Mouse (Mus musculus) megakaryocyte, embryonic 14.5 days (primary cell): ENCODE measurements at regions not wholly inside any gene's neighbourhood (a gene's known extent, or its start where the extent isn't known, plus 50 kb on each side); places are given as distances from the start of the nearest gene placed in this dataset.

Source experiments
- H3K27me3 ChIP-seq: replicated peaks from 2 replicates; pipeline ENCODE3; 2012; ENCODE audit warnings: inconsistent platforms
- H3K36me3 ChIP-seq: replicated peaks from 2 replicates; pipeline ENCODE3; 2012; ENCODE audit warnings: low read length, inconsistent platforms, mixed read lengths
- H3K4me1 ChIP-seq: 2 replicates; pipeline ENCODE4 v1.6.1; 2012; ENCODE audit warnings: inconsistent platforms
- H3K4me3 ChIP-seq: replicated peaks from 2 replicates; pipeline ENCODE3; 2012; ENCODE audit warnings: moderate library complexity, mild to moderate bottlenecking, inconsistent platforms
- H3K9me3 ChIP-seq: 2 replicates; pipeline ENCODE4 v1.6.1; 2012; ENCODE audit warnings: inconsistent platforms
- FLI1 ChIP-seq: IDR thresholded peaks from 2 replicates; pipeline ENCODE4 v1.6.1; 2012; ENCODE audit warnings: low read length, inconsistent platforms, mixed read lengths
- GATA1 ChIP-seq: IDR thresholded peaks from 3 replicates; pipeline ENCODE4 v1.6.1; 2012; ENCODE audit warnings: mixed read lengths, low read length, inconsistent platforms, borderline replicate concordance

GRCm38 (mm10) chr2:50373006-50373405 is 76.4 kb upstream of the Mmadhc start:
- Histone ChIP-seq H3K9me3 (peaks cover 14% of the 10 kb centered on the region; the same call in 1 of the 2 replicates), H3K4me3 (no peak overlapping the region), H3K4me1 (no peaks in the 10 kb centered on the region), H3K36me3 (no peaks in the 10 kb centered on the region), H3K27me3 (no peaks in the 10 kb centered on the region)
- TF ChIP-seq GATA1 (no peak), FLI1 (no peak)

GRCm38 (mm10) chr2:50368831-50369230 is 72.2 kb upstream of the Mmadhc start:
- H3K4me3 ChIP-seq = no peak overlapping the region
- no peak for TF ChIP-seq GATA1
- TF ChIP-seq FLI1 = no peak
- peaks cover 11% of the 10 kb centered on the region; the same call in 1 of the 2 replicates for H3K9me3 ChIP-seq
- H3K27me3 ChIP-seq = no peaks in the 10 kb centered on the region
- no peaks in the 10 kb centered on the region for H3K4me1 ChIP-seq
- H3K36me3 ChIP-seq = no peaks in the 10 kb centered on the region

GRCm38 (mm10) chr2:50368351-50368750 is 71.8 kb upstream of the Mmadhc start:
- peaks cover 11% of the 10 kb centered on the region; the same call in 1 of the 2 replicates for H3K9me3 ChIP-seq
- no peaks in the 10 kb centered on the region for H3K36me3 ChIP-seq
- H3K27me3 ChIP-seq = no peaks in the 10 kb centered on the region
- H3K4me3 ChIP-seq = no peak overlapping the region
- TF ChIP-seq FLI1 = no peak
- no peak for TF ChIP-seq GATA1
- no peaks in the 10 kb centered on the region for H3K4me1 ChIP-seq

- H3K9me3 ChIP-seq = peaks cover 14% of the 10 kb centered on the region
- TF ChIP-seq GATA1 = no peak
- TF ChIP-seq FLI1 = no peak
- no peaks in the 10 kb centered on the region for H3K27me3 ChIP-seq
- no peaks in the 10 kb centered on the region for H3K36me3 ChIP-seq
- H3K4me3 ChIP-seq = no peak overlapping the region
- H3K4me1 ChIP-seq = no peaks in the 10 kb centered on the region
Measured at GRCm38 (mm10) chr2:50365221-50365620, 68.6 kb upstream of the Mmadhc start.

- Histone ChIP-seq H3K4me1 (no peaks in the 10 kb centered on the region), H3K36me3 (no peaks in the 10 kb centered on the region), H3K4me3 (no peak overlapping the region), H3K27me3 (no peaks in the 10 kb centered on the region), H3K9me3 (0 out of 2 replicates have a peak, but pooled peaks cover 4% of the 10 kb centered on the region)
- no peak for TF ChIP-seq FLI1
- TF ChIP-seq GATA1 = no peak
Measured at GRCm38 (mm10) chr2:50356089-50356488, 59.5 kb upstream of the Mmadhc start.

GRCm38 (mm10) chr2:50347486-50348265 is 51.1 kb upstream of the Mmadhc start:
- Histone ChIP-seq H3K36me3 (no peaks in the 10 kb centered on the region), H3K9me3 (no peaks in the 10 kb centered on the region), H3K27me3 (no peaks in the 10 kb centered on the region), H3K4me1 (no peaks in the 10 kb centered on the region), H3K4me3 (no peak overlapping the region)
- TF ChIP-seq GATA1 (no peak), FLI1 (no peak)
